Mouse (Mus musculus): ENCODE results near the gene Trim63. TPM values are rescaled to one million over a fixed set of nuclear protein-coding genes. Genes with fewer than 3 reads are reported as not detected.
A peak's percentile ranks its signal among the peaks of the same experiment; 100 is the strongest.

Gene Trim63
- polyA plus RNA-seq, 1 experiment from 2014 or later, result 0.11 TPM

- Histone ChIP-seq H3K9me3 (ENCODE audit: control insufficient read depth, low read length) (no peaks in the 10 kb centered on the region), H3K4me1 (ENCODE audit: control insufficient read depth, insufficient read depth, low read length) (no peaks in the 10 kb centered on the region), H3K4me3 (replicated peaks; ENCODE audit: low read depth, low read length) (no peak overlapping the region), H3K27me3 (ENCODE audit: control insufficient read depth, insufficient read depth, low read length) (no peaks in the 10 kb centered on the region), H3K36me3 (ENCODE audit: control insufficient read depth, insufficient read depth, low read length) (no peaks in the 10 kb centered on the region), H3K27ac (replicated peaks; ENCODE audit: low read depth, low read length) (no peak overlapping the region), H3K9ac (replicated peaks; ENCODE audit: low read length) (no peak overlapping the region), H3K4me2 (ENCODE audit: low read length) (no peak overlapping the region)
- no peak for DNase-seq
- 91% methylated on average over 4 of the region's 4 CpGs for WGBS
- no peak for ATAC-seq (ENCODE audit: low FRiP score, low TSS enrichment)
Measured at GRCm38 (mm10) chr4:134296523-134296922, 18.4 kb upstream of the Trim63 start.

GRCm38 (mm10) chr4:134297369-134297768 lies 17.6 kb upstream of the Trim63 start:
- 93% methylated on average over 8 of the region's 8 CpGs for WGBS
- no peaks in the 10 kb centered on the region for H3K27me3 ChIP-seq (ENCODE audit: control insufficient read depth, insufficient read depth, low read length)
- no peak for DNase-seq
- H3K4me2 ChIP-seq (ENCODE audit: low read length), result no peak overlapping the region
- H3K4me3 ChIP-seq (replicated peaks; ENCODE audit: low read depth, low read length), result no peak overlapping the region
- no peak overlapping the region for H3K9ac ChIP-seq (replicated peaks; ENCODE audit: low read length)
- no peaks in the 10 kb centered on the region for H3K36me3 ChIP-seq (ENCODE audit: control insufficient read depth, insufficient read depth, low read length)
- no peak overlapping the region for H3K27ac ChIP-seq (replicated peaks; ENCODE audit: low read depth, low read length)
- H3K4me1 ChIP-seq (ENCODE audit: control insufficient read depth, insufficient read depth, low read length), result no peaks in the 10 kb centered on the region
- H3K9me3 ChIP-seq (ENCODE audit: control insufficient read depth, low read length), result no peaks in the 10 kb centered on the region
- ATAC-seq (ENCODE audit: low FRiP score, low TSS enrichment), result no peak

- ATAC-seq (ENCODE audit: low FRiP score, low TSS enrichment) (no peak), DNase-seq (no peak)
- Histone ChIP-seq H3K4me3 (replicated peaks; ENCODE audit: low read depth, low read length) (no peak overlapping the region), H3K36me3 (ENCODE audit: control insufficient read depth, insufficient read depth, low read length) (no peaks in the 10 kb centered on the region), H3K4me1 (ENCODE audit: control insufficient read depth, insufficient read depth, low read length) (no peaks in the 10 kb centered on the region), H3K27ac (replicated peaks; ENCODE audit: low read depth, low read length) (no peak overlapping the region), H3K4me2 (ENCODE audit: low read length) (no peak overlapping the region), H3K27me3 (ENCODE audit: control insufficient read depth, insufficient read depth, low read length) (no peaks in the 10 kb centered on the region), H3K9ac (replicated peaks; ENCODE audit: low read length) (no peak overlapping the region), H3K9me3 (ENCODE audit: control insufficient read depth, low read length) (no peaks in the 10 kb centered on the region)
- WGBS, result 80% methylated on average over 19 of the region's 19 CpGs
Measured at GRCm38 (mm10) chr4:134298626-134299497, 16.1 kb upstream of the Trim63 start.

- no peak for ATAC-seq (ENCODE audit: low FRiP score, low TSS enrichment)
- Histone ChIP-seq H3K9ac (replicated peaks; ENCODE audit: low read length) (no peak overlapping the region), H3K36me3 (ENCODE audit: control insufficient read depth, insufficient read depth, low read length) (no peaks in the 10 kb centered on the region), H3K4me1 (ENCODE audit: control insufficient read depth, insufficient read depth, low read length) (no peaks in the 10 kb centered on the region), H3K4me2 (ENCODE audit: low read length) (no peak overlapping the region), H3K27ac (replicated peaks; ENCODE audit: low read depth, low read length) (no peak overlapping the region), H3K27me3 (ENCODE audit: control insufficient read depth, insufficient read depth, low read length) (no peaks in the 10 kb centered on the region), H3K9me3 (ENCODE audit: control insufficient read depth, low read length) (no peaks in the 10 kb centered on the region), H3K4me3 (replicated peaks; ENCODE audit: low read depth, low read length) (no peak overlapping the region)
- WGBS, result 71% methylated on average over 4 of the region's 4 CpGs
- no peak for DNase-seq
Measured at GRCm38 (mm10) chr4:134299498-134299810, 15.5 kb upstream of the Trim63 start.

GRCm38 (mm10) chr4:134300316-134300715 lies 14.6 kb upstream of the Trim63 start:
- no peak overlapping the region for H3K4me3 ChIP-seq (replicated peaks; ENCODE audit: low read depth, low read length)
- no peaks in the 10 kb centered on the region for H3K36me3 ChIP-seq (ENCODE audit: control insufficient read depth, insufficient read depth, low read length)
- 76% methylated on average over 9 of the region's 9 CpGs for WGBS
- H3K9me3 ChIP-seq (ENCODE audit: control insufficient read depth, low read length), result no peaks in the 10 kb centered on the region
- H3K9ac ChIP-seq (replicated peaks; ENCODE audit: low read length), result no peak overlapping the region
- no peaks in the 10 kb centered on the region for H3K4me1 ChIP-seq (ENCODE audit: control insufficient read depth, insufficient read depth, low read length)
- H3K4me2 ChIP-seq (ENCODE audit: low read length), result no peak overlapping the region
- H3K27ac ChIP-seq (replicated peaks; ENCODE audit: low read depth, low read length), result no peak overlapping the region
- DNase-seq (no peak), ATAC-seq (ENCODE audit: low FRiP score, low TSS enrichment) (no peak)
- H3K27me3 ChIP-seq (ENCODE audit: control insufficient read depth, insufficient read depth, low read length), result no peaks in the 10 kb centered on the region

- Histone ChIP-seq H3K36me3 (ENCODE audit: control insufficient read depth, insufficient read depth, low read length) (no peaks in the 10 kb centered on the region), H3K9ac (replicated peaks; ENCODE audit: low read length) (no peak overlapping the region), H3K27me3 (ENCODE audit: control insufficient read depth, insufficient read depth, low read length) (no peaks in the 10 kb centered on the region), H3K27ac (replicated peaks; ENCODE audit: low read depth, low read length) (no peak overlapping the region), H3K4me1 (ENCODE audit: control insufficient read depth, insufficient read depth, low read length) (peaks cover 1% of the 10 kb centered on the region; the same call in 1 of the 2 replicates), H3K9me3 (ENCODE audit: control insufficient read depth, low read length) (no peaks in the 10 kb centered on the region), H3K4me2 (ENCODE audit: low read length) (no peak overlapping the region), H3K4me3 (replicated peaks; ENCODE audit: low read depth, low read length) (no peak overlapping the region)
- ATAC-seq (ENCODE audit: low FRiP score, low TSS enrichment) (no peak), DNase-seq (no peak)
- WGBS, result 92% methylated on average over 5 of the region's 5 CpGs
Measured at GRCm38 (mm10) chr4:134302084-134302483, 12.8 kb upstream of the Trim63 start.

GRCm38 (mm10) chr4:134306963-134307362 lies 8.0 kb upstream of the Trim63 start:
- H3K4me3 ChIP-seq (replicated peaks; ENCODE audit: low read depth, low read length), result no peak overlapping the region
- H3K27me3 ChIP-seq (ENCODE audit: control insufficient read depth, insufficient read depth, low read length), result no peaks in the 10 kb centered on the region
- no peak overlapping the region for H3K4me2 ChIP-seq (ENCODE audit: low read length)
- no peaks in the 10 kb centered on the region for H3K36me3 ChIP-seq (ENCODE audit: control insufficient read depth, insufficient read depth, low read length)
- peaks cover 7% of the 10 kb centered on the region; the same call in 1 of the 2 replicates for H3K4me1 ChIP-seq (ENCODE audit: control insufficient read depth, insufficient read depth, low read length)
- WGBS, result 72% methylated on average over 2 of the region's 2 CpGs
- DNase-seq, result no peak
- H3K9ac ChIP-seq (replicated peaks; ENCODE audit: low read length), result no peak overlapping the region
- H3K9me3 ChIP-seq (ENCODE audit: control insufficient read depth, low read length), result no peaks in the 10 kb centered on the region
- ATAC-seq (ENCODE audit: low FRiP score, low TSS enrichment), result no peak
- H3K27ac ChIP-seq (replicated peaks; ENCODE audit: low read depth, low read length), result no peak overlapping the region

GRCm38 (mm10) chr4:134307367-134308072 lies 7.4 kb upstream of the Trim63 start:
- Histone ChIP-seq H3K27ac (replicated peaks; ENCODE audit: low read depth, low read length) (no peak overlapping the region), H3K36me3 (ENCODE audit: control insufficient read depth, insufficient read depth, low read length) (no peaks in the 10 kb centered on the region), H3K4me1 (ENCODE audit: control insufficient read depth, insufficient read depth, low read length) (peaks cover 7% of the 10 kb centered on the region; the same call in 1 of the 2 replicates), H3K9me3 (ENCODE audit: control insufficient read depth, low read length) (no peaks in the 10 kb centered on the region), H3K4me2 (ENCODE audit: low read length) (peak overlapping the region; percentile 31), H3K4me3 (replicated peaks; ENCODE audit: low read depth, low read length) (no peak overlapping the region), H3K27me3 (ENCODE audit: control insufficient read depth, insufficient read depth, low read length) (no peaks in the 10 kb centered on the region), H3K9ac (replicated peaks; ENCODE audit: low read length) (no peak overlapping the region)
- no peak for ATAC-seq (ENCODE audit: low FRiP score, low TSS enrichment)
- WGBS, result 15% methylated on average over 12 of the region's 12 CpGs
- peak; percentile 67 for DNase-seq

- Histone ChIP-seq H3K9me3 (ENCODE audit: control insufficient read depth, low read length) (no peaks in the 10 kb centered on the region), H3K4me2 (ENCODE audit: low read length) (no peak overlapping the region), H3K4me1 (ENCODE audit: control insufficient read depth, insufficient read depth, low read length) (peaks cover 7% of the 10 kb centered on the region; the same call in 1 of the 2 replicates), H3K9ac (replicated peaks; ENCODE audit: low read length) (no peak overlapping the region), H3K27ac (replicated peaks; ENCODE audit: low read depth, low read length) (no peak overlapping the region), H3K4me3 (replicated peaks; ENCODE audit: low read depth, low read length) (no peak overlapping the region), H3K27me3 (ENCODE audit: control insufficient read depth, insufficient read depth, low read length) (no peaks in the 10 kb centered on the region), H3K36me3 (ENCODE audit: control insufficient read depth, insufficient read depth, low read length) (no peaks in the 10 kb centered on the region)
- ATAC-seq (ENCODE audit: low FRiP score, low TSS enrichment) (no peak), DNase-seq (no peak)
- 90% methylated on average over 7 of the region's 7 CpGs for WGBS
Measured at GRCm38 (mm10) chr4:134310106-134310505, 4.8 kb upstream of the Trim63 start.

Data from midbrain, embryonic 14.5 days (tissue).